Mouse (Mus musculus) midbrain, embryonic 16.5 days (tissue): ENCODE data around the gene D430041D05Rik. TPM values are rescaled to one million over a fixed set of nuclear protein-coding genes. Genes with fewer than 3 reads are reported as not detected.

Experiments
- ATAC-seq: fragments of 200-750 bp; cut with Nextera tagmentation; 2 replicates; pipeline ENCODE4 v1.8.0; 2017; ENCODE audit warnings: moderate TSS enrichment
- H3K27ac ChIP-seq: fragments of 300-500 bp; sonication (generic); 2 replicates; pipeline ENCODE4 v1.5.1; 2014; ENCODE audit warnings: mild to moderate bottlenecking, low read length, mixed read lengths
- H3K27me3 ChIP-seq: fragments of 300-500 bp; sonication (generic); 2 replicates; pipeline ENCODE4 v1.6.1; 2014; ENCODE audit warnings: low read depth, low read length, mixed read lengths; ENCODE audit not compliant: control insufficient read depth, insufficient read depth
- H3K36me3 ChIP-seq: fragments of 300-500 bp; sonication (generic); 2 replicates; pipeline ENCODE4 v1.6.1; 2014; ENCODE audit warnings: mild to moderate bottlenecking, low read length, moderate library complexity, mixed read lengths; ENCODE audit not compliant: control insufficient read depth, insufficient read depth
- H3K4me1 ChIP-seq: fragments of 300-500 bp; sonication (generic); 2 replicates; pipeline ENCODE4 v1.6.1; 2014; ENCODE audit warnings: mild to moderate bottlenecking, low read length, mixed read lengths; ENCODE audit not compliant: control insufficient read depth, insufficient read depth
- H3K4me2 ChIP-seq: fragments of 300-500 bp; sonication (generic); 2 replicates; pipeline ENCODE4 v1.6.1; 2014; ENCODE audit warnings: mild to moderate bottlenecking, low read length, mixed read lengths
- H3K4me3 ChIP-seq: fragments of 300-500 bp; sonication (generic); 2 replicates; pipeline ENCODE4 v1.5.1; 2014; ENCODE audit warnings: low read depth, mild to moderate bottlenecking, low read length, moderate library complexity, mixed read lengths
- H3K9ac ChIP-seq: fragments of 300-500 bp; sonication (generic); 2 replicates; pipeline ENCODE4 v1.6.1; 2014; ENCODE audit warnings: low read depth, low read length, mixed read lengths
- H3K9me3 ChIP-seq: fragments of 300-500 bp; sonication (generic); replicated peaks from 2 replicates; pipeline ENCODE4 v1.6.1; 2014; ENCODE audit warnings: mild to moderate bottlenecking, low read length, mixed read lengths; ENCODE audit not compliant: control insufficient read depth, poor library complexity, severe bottlenecking
- WGBS: fragments of 180-500 bp; shearing (Covaris S2); extraction: QIAGEN DNeasy Blood & Tissue Kit; methylation state at CpG from one replicate; pipeline ENCODE4 v1.1.7; 2014; 5-methylcytosine and 5-hydroxymethylcytosine counted together
- polyA plus RNA-seq: library from polyadenylated mRNA; unstranded; fragments of >200 nt; fragmentation: Nextera tagmentation; extraction: Ambion mirVana; gene quantifications from 2 replicates; pipeline ENCODE4 v1.2.1, GENCODE M21; 2015

Gene D430041D05Rik
- polyA plus RNA-seq, 1 experiment from 2014 or later = 9.3 TPM

GRCm38 (mm10) chr2:104163978-104164487 lies 246.8 kb downstream of the D430041D05Rik start:
- H3K4me3 ChIP-seq = no peak overlapping the region
- H3K4me2 ChIP-seq = no peak overlapping the region
- no peak overlapping the region for H3K27ac ChIP-seq
- no peaks in the 10 kb centered on the region for H3K27me3 ChIP-seq
- ATAC-seq = no peak
- WGBS = 89% methylated on average over 4 of the region's 4 CpGs
- peaks cover 14% of the 10 kb centered on the region for H3K36me3 ChIP-seq
- no peaks in the 10 kb centered on the region for H3K9me3 ChIP-seq
- H3K9ac ChIP-seq = no peak overlapping the region
- H3K4me1 ChIP-seq = peaks cover 11% of the 10 kb centered on the region; the same call in 1 of the 2 replicates

DNA sequence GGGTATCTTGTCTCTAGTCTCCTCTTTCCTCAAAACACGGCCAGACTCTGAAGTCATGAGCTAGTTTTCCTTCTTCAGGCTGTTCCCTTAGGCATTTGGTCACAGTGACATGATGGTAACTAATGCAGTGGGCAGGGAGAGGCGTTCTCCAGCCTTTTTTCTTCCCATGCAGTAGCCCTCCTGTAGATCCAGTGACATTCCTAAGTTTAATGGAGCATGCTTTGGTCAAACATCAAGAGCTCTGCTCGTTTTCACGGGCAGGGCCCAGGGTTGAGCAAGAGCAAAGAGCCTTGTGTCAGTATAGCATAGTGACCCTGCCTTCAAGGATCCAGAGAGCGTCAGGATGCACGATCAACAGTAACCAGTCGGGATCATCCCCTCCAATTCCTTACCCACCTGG lies 247.4 kb downstream of the D430041D05Rik start:
- no peak overlapping the region for H3K9ac ChIP-seq
- 84% methylated on average over 7 of the region's 7 CpGs for WGBS
- H3K36me3 ChIP-seq = peaks cover 14% of the 10 kb centered on the region
- H3K4me2 ChIP-seq = no peak overlapping the region
- no peak for ATAC-seq
- no peak overlapping the region for H3K4me3 ChIP-seq
- H3K9me3 ChIP-seq = no peaks in the 10 kb centered on the region
- H3K27ac ChIP-seq = no peak overlapping the region
- no peaks in the 10 kb centered on the region for H3K27me3 ChIP-seq
- H3K4me1 ChIP-seq = peaks cover 8% of the 10 kb centered on the region; the same call in 1 of the 2 replicates

DNA sequence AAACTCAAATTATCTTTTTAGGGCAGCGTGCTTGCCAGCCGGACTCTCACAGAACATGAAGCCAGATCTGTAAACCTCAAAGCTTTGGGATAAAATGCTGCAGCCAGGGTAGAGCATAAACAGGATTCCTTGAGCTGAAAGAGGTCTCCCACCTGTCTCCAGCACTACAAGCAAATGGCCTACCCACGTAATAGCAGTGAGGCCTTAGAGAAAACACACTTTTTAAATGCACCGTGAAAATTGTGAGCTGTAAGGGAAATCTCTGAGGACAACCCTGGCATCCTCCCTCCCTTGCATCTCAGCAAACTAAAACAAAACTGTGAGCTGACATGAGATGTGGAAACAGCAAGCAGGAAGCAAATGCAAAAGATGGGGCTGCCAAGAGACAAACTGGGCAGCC lies 253.0 kb downstream of the D430041D05Rik start:
- ATAC-seq = no peak
- Histone ChIP-seq H3K9ac (no peak overlapping the region), H3K36me3 (peaks cover 9% of the 10 kb centered on the region), H3K27ac (no peak overlapping the region), H3K4me3 (no peak overlapping the region), H3K9me3 (no peaks in the 10 kb centered on the region), H3K4me1 (no peaks in the 10 kb centered on the region), H3K27me3 (no peaks in the 10 kb centered on the region), H3K4me2 (no peak overlapping the region)
- 73% methylated on average over 4 of the region's 4 CpGs for WGBS

- 88% methylated on average over 3 of the region's 3 CpGs for WGBS
- Histone ChIP-seq H3K27ac (no peak overlapping the region), H3K36me3 (peaks cover 31% of the 10 kb centered on the region), H3K4me3 (no peak overlapping the region), H3K9ac (no peak overlapping the region), H3K4me2 (no peak overlapping the region), H3K4me1 (no peaks in the 10 kb centered on the region), H3K27me3 (no peaks in the 10 kb centered on the region), H3K9me3 (no peaks in the 10 kb centered on the region)
- ATAC-seq = no peak
Observed at GRCm38 (mm10) chr2:104153876-104154275, 256.9 kb downstream of the D430041D05Rik start.

GRCm38 (mm10) chr2:104153345-104153744 lies 257.5 kb downstream of the D430041D05Rik start:
- H3K27me3 ChIP-seq = no peaks in the 10 kb centered on the region
- no peaks in the 10 kb centered on the region for H3K9me3 ChIP-seq
- H3K27ac ChIP-seq = no peak overlapping the region
- no peaks in the 10 kb centered on the region for H3K4me1 ChIP-seq
- peaks cover 33% of the 10 kb centered on the region for H3K36me3 ChIP-seq
- no peak overlapping the region for H3K9ac ChIP-seq
- no peak for ATAC-seq
- WGBS = 76% methylated on average over 4 of the region's 4 CpGs
- no peak overlapping the region for H3K4me2 ChIP-seq
- H3K4me3 ChIP-seq = no peak overlapping the region

GRCm38 (mm10) chr2:104150608-104151397 lies 260.0 kb downstream of the D430041D05Rik start:
- Histone ChIP-seq H3K27me3 (no peaks in the 10 kb centered on the region), H3K4me2 (no peak overlapping the region), H3K9me3 (no peaks in the 10 kb centered on the region), H3K9ac (no peak overlapping the region), H3K4me1 (no peaks in the 10 kb centered on the region), H3K4me3 (no peak overlapping the region), H3K27ac (no peak overlapping the region), H3K36me3 (peaks cover 36% of the 10 kb centered on the region)
- no peak for ATAC-seq
- WGBS = 90% methylated on average over 6 of the region's 6 CpGs

GRCm38 (mm10) chr2:104147910-104148561 lies 262.8 kb downstream of the D430041D05Rik start:
- Histone ChIP-seq H3K4me1 (no peaks in the 10 kb centered on the region), H3K9me3 (no peaks in the 10 kb centered on the region), H3K4me3 (no peak overlapping the region), H3K9ac (no peak overlapping the region), H3K4me2 (no peak overlapping the region), H3K36me3 (peaks cover 31% of the 10 kb centered on the region), H3K27me3 (no peaks in the 10 kb centered on the region), H3K27ac (no peak overlapping the region)
- WGBS = 70% methylated on average over 4 of the region's 4 CpGs
- no peak for ATAC-seq

- ATAC-seq = no peak
- WGBS = 91% methylated on average over 1 of the region's 1 CpGs
- Histone ChIP-seq H3K4me3 (no peak overlapping the region), H3K27me3 (no peaks in the 10 kb centered on the region), H3K4me2 (no peak overlapping the region), H3K9ac (no peak overlapping the region), H3K9me3 (no peaks in the 10 kb centered on the region), H3K4me1 (no peaks in the 10 kb centered on the region), H3K36me3 (peaks cover 14% of the 10 kb centered on the region; the same call in 1 of the 2 replicates), H3K27ac (no peak overlapping the region)
Observed at GRCm38 (mm10) chr2:104145983-104146382, 264.8 kb downstream of the D430041D05Rik start.

- Histone ChIP-seq H3K9ac (no peak overlapping the region), H3K36me3 (peaks cover 5% of the 10 kb centered on the region; the same call in 1 of the 2 replicates), H3K4me1 (no peaks in the 10 kb centered on the region), H3K4me2 (no peak overlapping the region), H3K27ac (no peak overlapping the region), H3K4me3 (no peak overlapping the region), H3K27me3 (no peaks in the 10 kb centered on the region), H3K9me3 (no peaks in the 10 kb centered on the region)
- no peak for ATAC-seq
- WGBS = 88% methylated on average over 12 of the region's 12 CpGs
Observed at GRCm38 (mm10) chr2:104144004-104144403, 266.8 kb downstream of the D430041D05Rik start.
